In genomic region chr11:106274971-106275411, GRCm38 (mm10) we compare ENCODE assay signal across 10 mouse cellular contexts. TPM values are rescaled to one million over a fixed set of nuclear protein-coding genes. Genes with fewer than 3 reads are reported as not detected.
A peak's percentile ranks its signal among the peaks of the same experiment; 100 is the strongest.
DNase-seq lines count a peak whose midpoint lies in the region; ATAC-seq and TF ChIP-seq lines count a peak whose summit lies in the region.
"Had no signal": no experiment of that assay in that cellular context is flagged by ENCODE, and none has a peak within 500 bp of the region (broad histone marks: within the 10 kb centered on the region; RNA-seq: fewer than 3 reads in every experiment).

No protein-coding gene starts in this region.

- H3K9me3 ChIP-seq in limb, embryonic 14.5 days (ENCODE audit: control insufficient read depth, low read length): no peaks in the 10 kb centered on the region
- no peaks in the 10 kb centered on the region for H3K9me3 ChIP-seq in forebrain, embryonic 10.5 days

- H3K4me1 ChIP-seq in limb, embryonic 14.5 days (ENCODE audit: control insufficient read depth, insufficient read depth, low read length): peaks cover 25% of the 10 kb centered on the region
- H3K4me1 ChIP-seq in forebrain, embryonic 10.5 days: peaks cover 49% of the 10 kb centered on the region

- ATAC-seq in limb, embryonic 14.5 days (ENCODE audit: low FRiP score, low read depth): no peak

- TF ChIP-seq POLR2A in limb, embryonic 14.5 days (IDR thresholded peaks at IDR 0.05; ENCODE audit: borderline replicate concordance, extremely low read depth, insufficient read depth, insufficient read length): no peak

- 34% methylated on average over 7 of the region's 7 CpGs for WGBS in limb, embryonic 14.5 days
- WGBS in forebrain, embryonic 10.5 days: 91% methylated on average over 7 of the region's 7 CpGs

- H3K4me3 ChIP-seq in limb, embryonic 14.5 days (replicated peaks; ENCODE audit: low read length): no peak overlapping the region
- H3K4me3 ChIP-seq in forebrain, embryonic 10.5 days: no peak overlapping the region

- H3K36me3 ChIP-seq in limb, embryonic 14.5 days (ENCODE audit: control insufficient read depth, insufficient read depth, low read length): no peaks in the 10 kb centered on the region
- peaks cover 3% of the 10 kb centered on the region for H3K36me3 ChIP-seq in forebrain, embryonic 10.5 days (replicated peaks)

- peak overlapping the region; percentile 67 for H3K27ac ChIP-seq in limb, embryonic 14.5 days (replicated peaks; ENCODE audit: low read depth, low read length)
- H3K27ac ChIP-seq in forebrain, embryonic 10.5 days: no peak overlapping the region

- peak; percentile 67 for DNase-seq in cerebellum, adult 9-10 months
- no peak for DNase-seq in cerebellum, adult 18-20 months
- DNase-seq in ovary, adult 18-20 months (ENCODE audit: low spot score): peak; percentile 50
- no peak for DNase-seq in ovary, postnatal 36 days (ENCODE audit: low spot score)
- DNase-seq in limb, embryonic 14.5 days (ENCODE audit: low spot score): peak; percentile 75
- DNase-seq in testis, postnatal 10 days (ENCODE audit: low spot score): peak; percentile 88
- no peak for DNase-seq in forebrain, embryonic 10.5 days (ENCODE audit: extremely low spot score, low spot score)
- DNase-seq in natural killer cell, adult 2 months (ENCODE audit: low spot score in 2 of 2): no peak
- DNase-seq: midbrain, embryonic 14.5 days; thymus, adult 2 months had no signal

- H3K27me3 ChIP-seq in limb, embryonic 14.5 days (ENCODE audit: control insufficient read depth, insufficient read depth, low read length): no peaks in the 10 kb centered on the region
- H3K27me3 ChIP-seq in forebrain, embryonic 10.5 days (ENCODE audit: poor library complexity, severe bottlenecking): peaks cover 19% of the 10 kb centered on the region

- no peak overlapping the region for H3K9ac ChIP-seq in limb, embryonic 14.5 days (ENCODE audit: low read depth, low read length, severe bottlenecking)

- no peak overlapping the region for H3K4me2 ChIP-seq in limb, embryonic 14.5 days (replicated peaks; ENCODE audit: low read depth, low read length, severe bottlenecking)

RNA-seq across cellular contexts. Expression of gene Tcam1, which starts 1.5 kb away (rescaled TPM):
- polyA plus RNA-seq in limb, embryonic 14.5 days (2012; rRNA removed): 0.78 and 1.0 TPM in 2 replicates
- polyA plus RNA-seq in limb, embryonic 14.5 days (2014; fragmentation: Nextera tagmentation; extraction: Ambion mirVana): 0.22 and 0.66 TPM in 2 replicates
- 0.15 TPM in 2 replicates for polyA plus RNA-seq in forebrain, embryonic 10.5 days (2016; fragmentation: Nextera tagmentation; extraction: Ambion mirVana)

RNA-seq across cellular contexts. Expression of gene Smarcd2, which starts 2.2 kb away (rescaled TPM):
- polyA plus RNA-seq in limb, embryonic 14.5 days (2012; rRNA removed): 184 and 203 TPM in 2 replicates
- polyA plus RNA-seq in limb, embryonic 14.5 days (2014; fragmentation: Nextera tagmentation; extraction: Ambion mirVana): 114 and 130 TPM in 2 replicates
- 20.5 and 20.7 TPM in 2 replicates for polyA plus RNA-seq in forebrain, embryonic 10.5 days (2016; fragmentation: Nextera tagmentation; extraction: Ambion mirVana)

RNA-seq across cellular contexts. Expression of gene Psmc5, which starts 19.0 kb away (rescaled TPM):
- 123 and 186 TPM in 2 replicates for polyA plus RNA-seq in limb, embryonic 14.5 days (2012; rRNA removed)
- 244 and 253 TPM in 2 replicates for polyA plus RNA-seq in limb, embryonic 14.5 days (2014; fragmentation: Nextera tagmentation; extraction: Ambion mirVana)
- polyA plus RNA-seq in forebrain, embryonic 10.5 days (2016; fragmentation: Nextera tagmentation; extraction: Ambion mirVana): 431 and 435 TPM in 2 replicates

RNA-seq across cellular contexts. Expression of gene Ftsj3, which starts 19.1 kb away (rescaled TPM):
- 36.4 and 43.8 TPM in 2 replicates for polyA plus RNA-seq in limb, embryonic 14.5 days (2012; rRNA removed)
- 54.6 and 55.8 TPM in 2 replicates for polyA plus RNA-seq in limb, embryonic 14.5 days (2014; fragmentation: Nextera tagmentation; extraction: Ambion mirVana)
- 101 and 102 TPM in 2 replicates for polyA plus RNA-seq in forebrain, embryonic 10.5 days (2016; fragmentation: Nextera tagmentation; extraction: Ambion mirVana)

RNA-seq across cellular contexts. Expression of gene Gh, which starts 26.7 kb away (rescaled TPM):
- not detected in 2 replicates for polyA plus RNA-seq in limb, embryonic 14.5 days (2012; rRNA removed)
- not detected in 2 replicates for polyA plus RNA-seq in limb, embryonic 14.5 days (2014; fragmentation: Nextera tagmentation; extraction: Ambion mirVana)
- not detected in 2 replicates for polyA plus RNA-seq in forebrain, embryonic 10.5 days (2016; fragmentation: Nextera tagmentation; extraction: Ambion mirVana)
- polyA plus RNA-seq: midbrain, embryonic 14.5 days had no signal

Comparison
In these comparisons a context has a peak if more than half of its experiments do, and no peak if none do; other contexts are left out.
1. DNase-seq: peak in cerebellum, adult 9-10 months (single experiment), ovary, adult 18-20 months (single experiment), limb, embryonic 14.5 days (single experiment) and testis, postnatal 10 days (single experiment); none in cerebellum, adult 18-20 months (0 of 2), ovary, postnatal 36 days (single experiment), forebrain, embryonic 10.5 days (single experiment) and natural killer cell, adult 2 months (0 of 2).